Mouse (Mus musculus) hematopoietic stem cell, adult 5-6 weeks (primary cell): ENCODE data around the gene Srpk2. TPM values are rescaled to one million over a fixed set of nuclear protein-coding genes. Genes with fewer than 3 reads are reported as not detected.

Source experiments
- ATAC-seq, 2 experiments: fragments of 125-278 bp in 1 of 2; replicated peaks in 1 of 2; 2 replicates each; pipeline ENCODE4 v1.8.0; 2016 to 2017; ENCODE audit warnings: inconsistent platforms in 2 of 2, mild to moderate bottlenecking in 2 of 2, moderate number of reproducible peaks in 2 of 2, low read depth in 1 of 2, moderate TSS enrichment in 1 of 2; ENCODE audit not compliant: low FRiP score in 2 of 2, poor library complexity in 2 of 2, severe bottlenecking in 2 of 2, insufficient read depth in 1 of 2, low TSS enrichment in 1 of 2
- total RNA-seq: library from RNA; stranded (forward); fragments of 172-1452, 232-1000 nt; gene quantifications from 2 replicates; pipeline ENCODE4 v1.2.3, GENCODE M21; 2017

Srpk2 gene
- total RNA-seq, 1 experiment from 2014 or later, result 57.6 TPM

DNA sequence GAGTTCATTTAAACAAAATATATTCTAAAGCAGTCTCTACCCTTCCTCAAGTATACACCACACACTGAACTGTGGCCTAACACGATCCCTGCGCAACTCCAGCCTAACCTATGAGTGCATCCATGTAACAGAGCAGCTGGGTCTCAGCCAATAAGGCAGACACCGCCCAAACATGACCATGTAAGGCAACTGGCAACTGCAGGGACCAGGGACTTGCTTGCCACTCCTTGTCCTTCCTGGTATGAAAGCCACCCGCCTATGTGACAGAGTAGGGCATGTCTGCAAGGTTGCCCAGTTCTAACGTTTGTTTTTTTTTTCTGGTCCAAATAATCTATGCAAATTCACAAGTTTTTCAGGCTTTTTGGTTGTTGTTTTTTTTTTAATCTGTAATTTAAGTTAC lies 132.7 kb downstream of the Srpk2 start:
- peak in 1 of 2 experiments; percentile 12; a peak in 1 of 4 replicates for ATAC-seq

DNA sequence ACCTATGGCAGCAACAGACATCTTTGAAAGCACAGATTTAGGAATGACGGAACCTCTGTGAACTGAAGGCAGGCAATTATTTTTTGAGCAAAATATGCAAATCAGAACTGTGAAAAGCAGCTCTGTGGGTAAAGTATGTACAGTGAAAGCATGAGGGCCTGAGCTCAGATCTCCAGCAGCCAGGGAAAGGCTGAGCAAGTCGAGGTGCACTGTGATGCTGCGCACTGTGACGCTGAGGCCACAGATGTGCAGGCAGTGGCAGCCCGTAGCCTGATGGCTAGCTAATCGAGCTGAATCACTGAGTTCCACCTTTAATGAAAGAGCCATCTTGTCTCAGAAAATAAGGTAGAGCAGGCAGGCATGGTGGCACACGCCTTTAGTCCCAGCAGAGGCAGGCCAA lies 148.7 kb downstream of the Srpk2 start:
- no peak for ATAC-seq

DNA sequence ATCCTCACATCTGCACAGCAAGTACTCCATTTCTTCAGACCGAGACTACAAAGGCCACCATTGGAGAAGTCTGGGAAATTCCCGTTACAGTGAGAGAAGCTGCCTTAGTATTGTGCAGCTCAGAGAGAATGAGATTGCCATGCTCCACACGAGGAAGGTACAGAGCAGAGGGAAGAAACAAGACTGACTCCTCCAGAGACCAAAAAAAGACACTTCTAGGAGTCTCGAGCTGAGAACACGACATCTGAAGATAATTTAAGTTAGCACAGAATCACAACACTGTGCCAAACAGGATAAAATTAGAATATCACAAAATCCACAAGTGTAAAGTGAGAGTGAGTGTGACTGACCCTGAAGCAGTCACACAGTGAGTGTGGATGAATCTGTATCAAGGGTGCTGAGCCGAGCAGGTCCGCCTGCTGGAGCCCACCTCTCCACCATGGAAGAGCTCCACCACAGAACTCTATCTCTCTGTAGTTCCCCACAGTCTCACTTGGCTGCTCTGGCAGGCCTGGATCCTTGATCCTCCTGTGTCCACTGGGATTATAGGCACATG lies 152.8 kb downstream of the Srpk2 start:
- ATAC-seq, result no peak

DNA sequence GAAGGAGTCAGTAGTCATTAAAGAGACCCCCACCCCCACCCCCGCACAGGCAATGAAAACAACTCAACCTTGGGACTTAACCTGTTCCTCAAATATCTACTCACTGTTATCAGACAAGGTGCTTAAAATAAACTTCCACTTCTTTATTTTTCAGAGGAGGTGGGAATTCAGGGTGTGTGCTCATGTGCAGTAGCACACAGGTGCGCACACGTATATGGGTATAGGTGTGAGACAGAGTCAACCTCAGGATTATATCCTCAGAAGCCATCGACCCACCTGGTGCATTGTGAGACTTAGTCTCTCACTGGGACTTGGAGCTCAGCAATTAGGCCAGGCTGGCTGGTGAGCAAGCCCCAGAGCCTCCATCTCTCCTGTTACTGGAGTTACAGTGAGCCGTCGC lies 153.3 kb downstream of the Srpk2 start:
- no peak for ATAC-seq

DNA sequence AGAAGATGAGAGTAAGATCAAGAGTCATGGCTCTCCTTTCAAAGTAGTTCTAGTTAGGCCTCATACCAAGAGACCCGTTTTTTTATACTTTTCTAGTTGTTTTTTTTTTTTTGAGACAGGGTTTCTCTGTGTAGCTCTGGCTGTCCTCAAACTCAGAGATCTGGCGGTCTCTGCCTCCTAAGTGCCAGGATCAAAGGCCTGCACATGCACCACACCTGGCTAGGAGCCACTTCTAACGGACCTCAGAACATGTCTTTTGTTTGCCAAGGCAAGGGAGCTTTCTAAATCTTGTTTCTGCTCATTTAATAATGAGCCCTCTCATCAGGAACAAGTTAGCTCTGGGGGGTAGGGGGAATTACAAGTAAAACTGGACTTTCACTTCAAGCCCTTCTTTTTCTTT lies 159.8 kb downstream of the Srpk2 start:
- no peak for ATAC-seq

DNA sequence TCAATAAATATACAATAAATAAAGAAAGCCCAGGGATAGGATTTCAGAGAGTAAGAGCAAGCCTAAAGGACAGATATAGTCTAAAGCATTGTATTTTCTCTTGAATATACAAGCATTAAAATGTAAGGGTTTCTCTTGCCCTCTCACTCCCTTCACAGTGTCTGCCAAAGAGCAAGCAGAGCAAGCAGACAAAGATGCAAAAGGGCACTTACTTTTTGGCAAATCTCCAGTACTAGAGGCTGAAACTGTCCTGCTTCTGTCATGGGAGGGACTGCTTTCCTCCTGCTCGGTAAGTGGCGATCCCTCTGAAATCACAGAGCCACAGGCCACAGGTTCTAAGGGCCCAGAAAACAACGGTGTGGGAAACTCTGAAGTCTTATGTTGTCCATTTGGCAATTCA lies 160.5 kb downstream of the Srpk2 start:
- no peak for ATAC-seq

DNA sequence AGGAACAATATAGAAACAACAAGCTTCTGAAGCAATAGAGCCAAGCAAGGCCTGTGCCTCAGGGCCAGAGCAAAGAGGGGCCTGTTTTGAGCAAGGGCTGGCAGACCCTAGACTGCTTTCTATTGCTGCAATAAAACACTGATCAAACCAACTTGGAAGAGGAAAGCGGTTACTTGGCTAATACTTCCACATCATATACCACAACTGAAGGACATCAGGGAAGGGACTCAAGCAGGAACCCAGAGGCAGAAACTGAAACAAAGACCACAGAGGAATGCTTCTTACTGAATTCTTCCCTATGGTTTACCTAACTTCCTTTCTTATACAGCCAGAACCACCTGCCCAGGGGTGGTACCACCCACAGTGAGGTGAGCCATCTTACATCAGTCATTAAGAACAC lies 162.8 kb downstream of the Srpk2 start:
- ATAC-seq, result peak in 1 of 2 experiments; percentile 15; a peak in 1 of 4 replicates

DNA sequence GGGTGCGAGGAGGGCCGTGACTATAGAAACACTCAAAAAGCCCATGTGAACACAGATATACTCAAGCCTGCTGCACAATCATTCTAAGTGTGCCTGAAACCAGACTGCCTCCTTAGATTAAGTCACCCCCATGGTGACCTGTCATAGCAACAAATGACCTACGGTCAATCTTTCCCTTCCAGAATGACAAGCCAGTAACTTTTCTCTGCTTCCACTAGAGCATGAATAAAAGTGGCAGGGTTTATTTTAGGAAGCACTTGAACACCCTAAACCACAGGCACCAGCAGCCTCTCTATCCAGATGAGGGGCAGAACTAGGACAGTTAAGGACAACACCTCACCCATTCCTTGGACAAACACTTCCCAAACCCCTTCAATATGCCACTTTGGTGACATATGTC lies 164.7 kb downstream of the Srpk2 start:
- ATAC-seq, result no peak

DNA sequence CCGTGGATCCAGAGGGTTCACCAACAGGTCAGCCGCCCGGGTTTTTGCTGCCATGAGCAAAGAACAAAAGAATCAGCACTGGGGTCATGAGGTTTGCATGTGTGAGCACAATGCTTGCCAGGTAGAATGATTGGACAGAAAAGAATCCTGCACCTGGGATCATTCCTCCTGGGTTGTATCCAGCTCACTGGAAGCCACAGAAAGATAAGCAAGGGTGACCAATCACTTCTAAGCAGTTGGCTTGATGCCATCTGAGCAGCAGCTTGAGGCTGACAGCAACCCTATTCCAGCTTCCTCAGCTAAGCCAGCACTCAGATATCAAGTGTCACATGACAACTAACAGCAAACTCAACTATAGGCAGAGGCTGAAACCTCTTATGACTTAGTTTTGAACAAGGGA lies 165.7 kb downstream of the Srpk2 start:
- peak; percentile 72 to 74 for ATAC-seq

DNA sequence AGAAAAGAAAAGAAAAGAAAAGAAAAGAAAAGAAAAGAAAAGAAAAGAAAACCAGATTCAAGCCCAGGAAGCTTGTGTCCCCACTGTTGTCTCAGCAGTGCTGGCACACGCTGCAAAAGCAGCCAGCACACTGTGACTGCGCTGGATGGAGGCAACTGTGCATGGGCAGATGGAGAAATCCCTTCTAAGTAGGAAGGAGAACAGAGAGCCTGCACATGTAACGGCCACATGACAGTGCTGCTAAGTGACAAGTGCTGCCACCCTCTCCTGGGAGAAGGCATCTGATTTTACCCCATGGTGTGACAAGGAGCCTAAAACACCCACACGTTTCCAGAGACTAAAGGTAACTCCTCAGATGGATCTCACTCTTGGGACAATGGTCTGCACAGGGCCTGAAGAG lies 166.6 kb downstream of the Srpk2 start:
- ATAC-seq, result no peak

DNA sequence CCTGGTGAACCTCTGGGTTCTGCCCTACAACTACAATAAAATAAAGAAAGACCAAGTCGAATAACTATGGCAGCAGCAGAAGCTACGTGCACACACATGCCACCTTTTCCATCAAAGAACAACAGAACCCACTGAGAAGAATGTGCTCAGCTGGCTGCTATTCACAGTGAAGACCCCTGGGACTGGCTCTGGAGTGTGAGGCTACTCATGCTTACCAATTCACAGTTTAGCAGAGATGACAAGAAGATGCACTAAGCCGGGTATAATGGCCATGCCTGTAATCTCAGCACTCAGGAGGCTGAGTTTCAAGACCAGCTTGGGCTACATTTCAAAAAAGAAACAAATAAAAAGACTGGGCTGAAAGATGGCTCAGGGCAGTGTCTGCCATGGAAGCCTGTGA lies 167.5 kb downstream of the Srpk2 start:
- no peak for ATAC-seq

DNA sequence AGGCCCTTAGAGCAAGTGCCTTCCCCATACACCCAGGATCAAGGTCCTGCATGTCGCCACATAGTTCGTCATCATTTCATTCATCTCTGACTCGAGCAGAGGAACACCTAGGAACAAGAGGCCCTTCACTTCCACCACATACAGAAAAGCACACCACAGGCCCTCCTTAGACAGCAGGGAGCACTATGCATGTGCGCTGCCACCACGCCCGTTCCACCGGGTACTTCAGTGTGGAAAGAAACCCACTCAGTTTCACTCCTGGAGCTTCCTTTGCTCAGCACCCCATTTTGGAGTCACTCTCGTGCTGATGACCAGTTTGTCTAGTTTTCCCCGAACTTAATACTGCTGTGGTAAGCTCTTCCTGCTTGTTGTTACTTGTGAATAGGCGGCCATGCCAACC lies 169.4 kb downstream of the Srpk2 start:
- no peak for ATAC-seq

DNA sequence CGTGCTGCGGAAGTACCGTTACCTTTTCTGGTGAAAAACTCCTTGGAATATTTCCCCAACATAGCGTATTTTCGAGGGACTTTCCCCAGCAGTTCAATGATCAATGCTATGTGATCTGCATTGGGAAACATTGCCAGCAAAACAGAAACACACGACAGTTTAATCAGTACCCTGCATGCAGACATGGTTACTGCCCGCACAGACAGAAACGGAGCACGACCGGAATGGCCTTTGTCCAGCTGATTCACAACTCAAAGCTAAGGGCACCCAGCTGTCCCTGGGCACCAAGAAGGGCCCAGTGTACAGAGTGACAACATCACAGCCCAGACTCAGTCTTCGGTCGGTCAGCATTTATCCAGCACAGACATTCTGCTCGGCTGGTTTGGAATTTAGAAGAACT lies 170.9 kb downstream of the Srpk2 start:
- ATAC-seq, result no peak

DNA sequence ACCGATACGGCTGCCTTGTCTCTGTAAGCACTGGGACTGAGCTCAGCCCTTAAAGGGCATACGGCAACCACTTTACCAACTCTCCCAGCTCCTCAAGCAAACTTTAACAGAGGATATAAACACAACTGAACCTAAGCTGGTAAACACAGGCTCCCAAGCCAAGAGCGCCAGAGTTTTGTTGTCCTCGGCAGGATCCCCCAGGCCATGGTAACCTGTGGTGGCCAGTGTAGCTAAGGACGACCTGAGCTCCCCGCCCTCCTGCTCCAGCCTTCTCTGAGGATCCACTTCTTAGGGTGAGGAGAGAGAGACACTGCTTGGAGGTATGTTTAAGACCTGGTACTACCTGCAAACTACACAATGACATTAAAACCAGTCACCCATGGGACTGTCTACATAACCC lies 171.9 kb downstream of the Srpk2 start:
- no peak for ATAC-seq

DNA sequence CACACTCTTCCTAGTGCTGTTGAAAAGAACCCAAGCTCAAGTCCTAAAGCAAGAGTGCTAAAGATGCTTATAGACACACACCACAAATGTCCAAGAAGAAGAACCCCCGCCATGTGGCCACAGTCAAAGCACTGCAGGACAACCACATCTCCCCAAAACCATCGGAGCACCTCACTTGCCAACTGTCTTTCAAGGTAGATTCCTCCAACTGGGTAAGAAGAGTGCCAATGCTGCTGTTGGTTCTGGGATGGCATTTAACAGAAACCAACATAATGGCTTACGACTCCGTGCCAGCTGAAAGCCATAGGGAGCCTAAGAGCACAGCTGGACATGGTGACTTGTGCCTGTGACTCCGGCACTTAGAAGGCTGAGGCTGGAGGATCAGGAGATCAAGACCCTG lies 173.0 kb downstream of the Srpk2 start:
- ATAC-seq, result no peak

DNA sequence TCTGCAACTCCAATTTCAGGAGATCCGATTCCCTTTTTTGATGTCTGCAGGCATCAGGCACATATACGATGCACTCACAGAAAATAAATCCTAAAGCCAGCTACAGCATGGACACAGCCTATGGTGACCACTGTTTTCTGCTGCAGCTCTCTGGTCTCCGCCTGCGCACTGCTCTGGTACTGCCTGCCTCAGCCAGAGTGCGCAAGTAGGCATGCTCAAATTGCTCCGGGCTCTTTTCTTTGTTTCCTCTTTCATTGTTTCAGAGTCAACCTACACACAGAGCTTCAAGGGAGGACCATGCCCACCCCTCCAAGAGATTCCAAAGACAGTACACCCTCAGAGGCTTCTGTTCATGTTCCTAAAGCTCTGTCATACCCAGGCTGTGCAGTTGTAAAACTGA lies 175.8 kb downstream of the Srpk2 start:
- no peak for ATAC-seq

DNA sequence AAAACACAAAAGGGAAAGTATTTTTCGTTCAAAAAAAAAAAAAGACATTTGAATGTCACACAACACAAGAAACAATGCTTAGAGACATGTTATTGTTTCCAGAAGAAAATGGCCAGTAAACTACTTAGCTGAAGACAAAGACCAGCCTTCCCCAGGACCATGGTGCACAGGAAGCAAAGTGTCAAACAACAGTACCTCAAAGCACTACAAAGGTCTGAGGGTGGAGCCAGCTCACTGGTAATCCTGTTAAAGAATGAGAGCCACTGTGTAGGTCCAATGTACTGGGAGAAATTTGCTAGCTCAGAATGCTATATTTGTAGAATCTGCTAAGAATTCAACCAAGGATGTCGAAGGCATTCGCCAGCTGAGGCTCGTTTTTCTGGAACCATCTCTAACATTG lies 177.2 kb downstream of the Srpk2 start:
- no peak for ATAC-seq

DNA sequence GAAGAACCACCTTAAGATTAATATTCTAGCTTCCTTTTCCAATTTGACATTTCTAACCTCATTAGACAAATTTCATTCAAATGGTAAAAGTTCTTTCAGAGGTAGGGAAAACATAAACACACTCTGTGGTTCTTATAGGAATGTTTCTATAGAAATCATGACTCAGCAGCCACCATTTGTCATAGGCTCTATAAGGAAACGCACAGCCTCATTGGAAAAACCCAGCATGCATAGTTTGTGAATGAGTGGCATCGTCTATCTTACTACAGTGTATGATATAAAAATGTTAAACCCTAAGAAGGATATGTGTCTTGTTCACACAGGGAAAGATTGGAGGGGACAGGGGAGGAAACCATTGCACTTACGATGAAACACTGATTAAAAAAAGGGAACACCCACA lies 178.8 kb downstream of the Srpk2 start:
- ATAC-seq, result no peak

DNA sequence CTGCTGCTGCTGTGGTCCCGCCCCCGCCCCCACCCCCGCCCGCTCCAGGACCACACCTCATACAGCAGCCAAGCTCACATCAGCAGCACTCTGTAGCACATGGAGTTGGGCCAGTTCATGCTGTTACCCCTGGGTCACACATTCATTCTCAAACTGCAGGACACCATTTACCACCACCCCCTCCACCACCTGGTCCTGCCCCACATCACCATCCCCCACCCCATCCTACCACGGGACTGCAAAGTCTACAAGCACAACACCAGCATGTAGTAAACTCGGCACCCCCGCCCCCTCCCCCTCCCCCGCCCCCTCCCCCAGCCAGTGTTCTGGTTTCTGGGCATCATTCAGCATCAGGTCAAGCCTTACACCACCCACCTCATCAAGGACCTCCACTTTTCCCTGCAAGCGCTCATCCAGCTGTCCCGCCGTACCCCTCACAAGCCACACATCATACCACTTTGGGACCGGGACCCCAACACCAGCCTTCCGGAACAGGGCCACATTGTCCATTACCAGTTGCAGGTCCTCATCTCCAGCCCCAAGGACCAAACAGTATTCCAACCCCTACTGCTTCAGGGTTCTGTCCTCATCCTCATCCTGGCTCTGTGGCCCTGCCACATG lies 182.0 kb downstream of the Srpk2 start:
- no peak for ATAC-seq
